Mouse (Mus musculus) gastrocnemius, adult 8-10 months (tissue): ENCODE results near the gene Dusp28. TPM values are rescaled to one million over a fixed set of nuclear protein-coding genes. Genes with fewer than 3 reads are reported as not detected.
A peak's percentile ranks its signal among the peaks of the same experiment; 100 is the strongest.

ENCODE experiments used
- DNase-seq, 2 experiments: peaks; one replicate each; pipeline ENCODE4 v3.0.0; 2022; ENCODE audit warnings: low spot score in 2 of 2
- total RNA-seq, 4 experiments: library from RNA; stranded (reverse); gene quantifications; 2 replicates each; pipeline ENCODE4 v1.2.4; 2022

The Dusp28 gene
- total RNA-seq, 4 experiments from 2014 or later, result 26.2 to 30.7 (median 27.3) TPM

- no peak for DNase-seq
These were observed 1.0 kb downstream of the Dusp28 start for GRCm38 (mm10) chr1:92907632-92908360.

GRCm38 (mm10) chr1:92908664-92909063 lies 1.9 kb downstream of the Dusp28 start:
- DNase-seq, result no peak

- no peak for DNase-seq
These were observed 2.3 kb downstream of the Dusp28 start for GRCm38 (mm10) chr1:92909068-92909467.

GRCm38 (mm10) chr1:92910239-92910885 lies 3.6 kb downstream of the Dusp28 start, which contains the start of gene Rnpepl1:
TSS of gene Rnpepl1 (plus strand) at chr1:92910783.
- peak; percentile 58 to 65 for DNase-seq

- peak; percentile 17 to 50 for DNase-seq
These were observed 4.3 kb downstream of the Dusp28 start for GRCm38 (mm10) chr1:92910925-92911720.

- no peak for DNase-seq
These were observed 4.9 kb downstream of the Dusp28 start for GRCm38 (mm10) chr1:92911721-92912138.

GRCm38 (mm10) chr1:92912286-92912685 lies 5.5 kb downstream of the Dusp28 start:
- DNase-seq, result no peak

- no peak for DNase-seq
These were observed 7.5 kb downstream of the Dusp28 start for GRCm38 (mm10) chr1:92914239-92914638.

GRCm38 (mm10) chr1:92914993-92915392 lies 8.2 kb downstream of the Dusp28 start:
- DNase-seq, result no peak

- no peak for DNase-seq
These were observed 9.9 kb downstream of the Dusp28 start for GRCm38 (mm10) chr1:92916725-92917124.

- DNase-seq, result no peak
These were observed 12.4 kb downstream of the Dusp28 start for GRCm38 (mm10) chr1:92919151-92919550.

- DNase-seq, result no peak
These were observed 13.0 kb downstream of the Dusp28 start for GRCm38 (mm10) chr1:92919775-92920174.

- DNase-seq, result no peak
These were observed 13.9 kb downstream of the Dusp28 start for GRCm38 (mm10) chr1:92920474-92921200.

- no peak for DNase-seq
These were observed 14.7 kb downstream of the Dusp28 start for GRCm38 (mm10) chr1:92921496-92921895.

GRCm38 (mm10) chr1:92930171-92930706 lies 23.5 kb downstream of the Dusp28 start:
- no peak for DNase-seq

- no peak for DNase-seq
These were observed 26.8 kb downstream of the Dusp28 start for GRCm38 (mm10) chr1:92933611-92934010.

- DNase-seq, result peak; percentile 89
These were observed 27.5 kb downstream of the Dusp28 start, which contains the start of gene Capn10 for GRCm38 (mm10) chr1:92934182-92934827. TSS of gene Capn10 (plus strand) at chr1:92934376.

GRCm38 (mm10) chr1:92935054-92935962 lies 28.5 kb downstream of the Dusp28 start:
- no peak for DNase-seq

- no peak for DNase-seq
These were observed 29.2 kb downstream of the Dusp28 start for GRCm38 (mm10) chr1:92935977-92936376.
